Mouse (Mus musculus): ENCODE results near the gene Tnnt3. TPM values are rescaled to one million over a fixed set of nuclear protein-coding genes. Genes with fewer than 3 reads are reported as not detected.

Tnnt3 gene
- polyA plus RNA-seq, 1 experiment from 2014 or later = 5.8 TPM

DNA sequence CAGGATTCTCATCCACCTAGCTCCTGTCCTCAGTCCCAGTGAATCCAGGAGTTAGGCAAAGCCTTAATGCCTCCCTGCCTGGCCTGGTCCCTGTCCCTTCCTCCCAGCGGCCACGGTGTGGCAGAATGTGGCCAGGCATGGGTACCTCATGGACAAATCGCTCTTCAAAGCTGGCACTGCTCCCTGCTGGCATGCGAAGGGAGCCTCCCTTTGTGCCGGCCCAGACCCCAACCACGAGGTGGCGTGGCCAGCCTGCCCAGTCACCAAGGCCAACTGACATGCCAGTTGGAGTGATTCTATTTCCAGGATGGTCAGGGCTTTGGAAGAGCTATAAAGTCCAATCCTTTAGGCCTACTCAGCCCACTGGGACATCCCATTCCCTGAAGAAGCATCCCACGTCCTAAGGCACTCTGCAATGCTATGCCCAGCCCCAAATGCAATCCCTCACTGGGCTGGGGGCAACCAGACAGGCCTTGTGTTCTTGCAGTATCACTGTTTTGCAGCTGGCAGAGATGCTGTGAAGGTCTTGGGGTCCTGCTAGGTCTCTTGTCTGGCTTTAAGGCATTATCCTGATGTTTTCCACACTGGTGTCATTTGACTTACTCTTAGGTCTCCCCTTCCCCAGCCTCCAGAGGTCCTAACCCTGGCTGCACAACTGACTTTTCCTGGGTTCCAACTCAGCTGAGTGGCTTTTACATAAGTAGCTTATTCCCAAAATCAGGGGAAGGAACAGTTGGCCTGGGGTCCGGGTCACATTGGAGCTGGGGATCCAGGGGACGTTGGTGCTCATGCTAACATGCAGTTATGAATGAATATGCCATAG, 51.5 kb downstream of the Tnnt3 start:
- no peaks in the 10 kb centered on the region for H3K9me3 ChIP-seq (ENCODE audit: control insufficient read depth, low read length)
- H3K27me3 ChIP-seq (ENCODE audit: control insufficient read depth, insufficient read depth, low read length) = no peaks in the 10 kb centered on the region
- H3K36me3 ChIP-seq (ENCODE audit: control insufficient read depth, insufficient read depth, low read length) = no peaks in the 10 kb centered on the region
- H3K4me1 ChIP-seq (ENCODE audit: control insufficient read depth in 2 of 2, insufficient read depth in 2 of 2, low read length in 2 of 2) = peaks cover 39 to 56% of the 10 kb centered on the region in 2 experiments
- H3K4me3 ChIP-seq (ENCODE audit: control insufficient read depth in 1 of 2, insufficient read depth in 1 of 2, low read depth in 1 of 2, low read length in 2 of 2) = no peak overlapping the region
- H3K4me2 ChIP-seq (ENCODE audit: low read length) = no peak overlapping the region
- ATAC-seq (ENCODE audit: insufficient number of reproducible peaks, insufficient read depth, low FRiP score, low read depth) = no peak
- H3K9ac ChIP-seq (ENCODE audit: low read length) = no peak overlapping the region
- 0 out of 4 replicates have a peak overlapping the region, but pooled peaks of 1 of the 2 experiments have one; percentile 2 for H3K27ac ChIP-seq (replicated peaks in 1 of 2; ENCODE audit: control insufficient read depth in 1 of 2, insufficient read depth in 1 of 2, low read depth in 2 of 2, low read length in 2 of 2)
- 78% methylated on average over 10 of the region's 10 CpGs for WGBS

DNA sequence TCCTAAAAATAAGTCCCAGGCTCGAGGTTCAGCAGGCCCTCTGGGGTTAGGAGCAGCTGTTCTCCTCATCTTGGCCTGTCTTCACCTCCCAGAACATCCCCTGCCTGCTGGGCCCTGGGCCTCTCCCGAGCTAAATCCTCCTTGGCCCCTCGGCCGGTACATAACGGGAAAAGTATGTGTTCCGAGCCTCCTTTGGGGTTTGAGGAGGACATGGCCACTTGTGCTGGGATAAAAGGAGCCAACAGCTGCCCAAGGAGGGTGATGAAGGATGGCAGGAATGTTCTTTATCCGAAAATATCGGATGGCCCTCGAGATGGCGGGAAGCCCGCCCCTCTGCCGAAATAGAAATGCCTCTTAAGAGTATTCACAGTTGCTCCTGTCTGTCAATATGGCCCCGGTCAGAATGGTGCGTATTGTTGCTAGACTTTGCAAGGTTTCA, 52.3 kb downstream of the Tnnt3 start:
- peak overlapping the region; percentile 52 for H3K9ac ChIP-seq (ENCODE audit: low read length)

DNA sequence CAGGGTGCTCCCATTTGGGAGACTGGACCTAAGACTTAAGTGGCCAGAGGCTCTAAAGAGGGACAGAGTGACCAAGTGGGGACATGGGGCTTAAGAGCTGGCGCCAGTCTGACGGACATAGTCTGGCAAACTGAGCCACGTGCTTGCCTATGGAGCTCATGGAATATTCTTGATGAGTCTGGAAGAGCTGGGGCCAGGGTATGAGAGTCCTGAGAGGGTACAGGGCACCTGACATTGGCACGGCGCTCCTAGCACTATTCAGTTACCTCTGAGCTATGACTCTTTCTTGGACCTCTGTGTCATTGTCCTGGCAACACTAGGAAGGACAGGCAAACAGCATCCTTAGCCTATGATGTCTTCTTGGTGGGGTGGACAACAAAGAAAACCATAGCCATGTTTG, 53.1 kb downstream of the Tnnt3 start:
- H3K4me2 ChIP-seq (ENCODE audit: low read length) = no peak overlapping the region
- H3K27me3 ChIP-seq (ENCODE audit: control insufficient read depth, insufficient read depth, low read length) = no peaks in the 10 kb centered on the region
- H3K36me3 ChIP-seq (ENCODE audit: control insufficient read depth, insufficient read depth, low read length) = no peaks in the 10 kb centered on the region
- H3K27ac ChIP-seq (replicated peaks in 1 of 2; ENCODE audit: control insufficient read depth in 1 of 2, insufficient read depth in 1 of 2, low read depth in 2 of 2, low read length in 2 of 2) = no peak overlapping the region
- WGBS = 82% methylated on average over 5 of the region's 5 CpGs
- no peak overlapping the region for H3K4me3 ChIP-seq (ENCODE audit: control insufficient read depth in 1 of 2, insufficient read depth in 1 of 2, low read depth in 1 of 2, low read length in 2 of 2)
- H3K9me3 ChIP-seq (ENCODE audit: control insufficient read depth, low read length) = no peaks in the 10 kb centered on the region
- H3K9ac ChIP-seq (ENCODE audit: low read length) = no peak overlapping the region
- H3K4me1 ChIP-seq (ENCODE audit: control insufficient read depth in 2 of 2, insufficient read depth in 2 of 2, low read length in 2 of 2) = peaks cover 44 to 56% of the 10 kb centered on the region in 2 experiments
- ATAC-seq (ENCODE audit: insufficient number of reproducible peaks, insufficient read depth, low FRiP score, low read depth) = no peak

More for the DNA sequence above, 52.3 kb downstream of the Tnnt3 start:
- no peak overlapping the region for H3K4me2 ChIP-seq (ENCODE audit: low read length)
- no peaks in the 10 kb centered on the region for H3K9me3 ChIP-seq (ENCODE audit: control insufficient read depth, low read length)
- peaks cover 44 to 56% of the 10 kb centered on the region in 2 experiments for H3K4me1 ChIP-seq (ENCODE audit: control insufficient read depth in 2 of 2, insufficient read depth in 2 of 2, low read length in 2 of 2)
- 0 out of 4 replicates have a peak overlapping the region, but pooled peaks of 1 of the 2 experiments have one; percentile 2 for H3K27ac ChIP-seq (replicated peaks in 1 of 2; ENCODE audit: control insufficient read depth in 1 of 2, insufficient read depth in 1 of 2, low read depth in 2 of 2, low read length in 2 of 2)
- no peaks in the 10 kb centered on the region for H3K36me3 ChIP-seq (ENCODE audit: control insufficient read depth, insufficient read depth, low read length)
- no peak for ATAC-seq (ENCODE audit: insufficient number of reproducible peaks, insufficient read depth, low FRiP score, low read depth)
- H3K27me3 ChIP-seq (ENCODE audit: control insufficient read depth, insufficient read depth, low read length) = no peaks in the 10 kb centered on the region
- WGBS = 33% methylated on average over 14 of the region's 14 CpGs
- no peak overlapping the region for H3K4me3 ChIP-seq (ENCODE audit: control insufficient read depth in 1 of 2, insufficient read depth in 1 of 2, low read depth in 1 of 2, low read length in 2 of 2)

DNA sequence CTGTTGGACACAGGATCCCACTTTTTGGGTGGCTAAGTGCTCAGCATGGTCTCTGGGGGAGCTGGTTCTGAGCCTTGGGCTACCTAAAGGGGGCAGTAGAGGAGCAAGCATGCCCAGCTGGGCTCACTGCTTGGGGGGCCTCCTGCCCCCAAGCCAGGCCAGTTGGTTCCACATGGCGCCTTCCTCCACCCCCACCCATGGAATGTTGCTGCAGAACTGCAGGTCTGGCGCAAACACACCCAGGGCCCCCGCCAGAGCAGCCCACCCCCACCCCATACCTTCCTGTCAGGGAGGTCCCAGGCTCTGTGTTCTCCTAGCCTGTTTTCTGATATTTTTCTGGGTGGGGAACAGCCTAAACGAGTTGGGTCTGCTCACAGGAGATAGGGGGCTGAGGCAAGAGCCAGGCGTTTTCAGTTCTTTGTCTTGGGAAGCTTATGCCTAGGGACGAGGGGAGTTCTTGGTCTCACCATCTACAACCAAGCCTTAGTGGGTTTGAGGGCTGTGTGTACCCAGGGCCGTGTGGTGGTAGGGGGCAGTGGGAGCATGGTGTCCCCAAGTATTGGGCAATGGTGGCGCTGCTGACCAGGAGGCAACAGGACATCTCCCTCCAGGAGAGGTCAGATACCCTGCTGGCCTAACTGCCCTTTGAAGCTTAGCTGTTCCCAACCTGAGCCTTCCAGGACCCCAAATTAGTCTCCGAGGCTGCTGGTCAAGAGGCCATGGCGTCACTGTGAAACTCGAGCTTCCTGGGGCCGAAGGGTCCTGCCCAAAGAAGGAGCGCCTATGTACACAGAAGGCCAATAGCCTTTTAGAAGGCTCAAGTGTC, 54.2 kb downstream of the Tnnt3 start:
- peak overlapping the region; percentile 51; the same call in 1 of the 2 replicates for H3K9ac ChIP-seq (ENCODE audit: low read length)
- peak; percentile 57; the same call in 1 of the 2 replicates for ATAC-seq (ENCODE audit: insufficient number of reproducible peaks, insufficient read depth, low FRiP score, low read depth)

DNA sequence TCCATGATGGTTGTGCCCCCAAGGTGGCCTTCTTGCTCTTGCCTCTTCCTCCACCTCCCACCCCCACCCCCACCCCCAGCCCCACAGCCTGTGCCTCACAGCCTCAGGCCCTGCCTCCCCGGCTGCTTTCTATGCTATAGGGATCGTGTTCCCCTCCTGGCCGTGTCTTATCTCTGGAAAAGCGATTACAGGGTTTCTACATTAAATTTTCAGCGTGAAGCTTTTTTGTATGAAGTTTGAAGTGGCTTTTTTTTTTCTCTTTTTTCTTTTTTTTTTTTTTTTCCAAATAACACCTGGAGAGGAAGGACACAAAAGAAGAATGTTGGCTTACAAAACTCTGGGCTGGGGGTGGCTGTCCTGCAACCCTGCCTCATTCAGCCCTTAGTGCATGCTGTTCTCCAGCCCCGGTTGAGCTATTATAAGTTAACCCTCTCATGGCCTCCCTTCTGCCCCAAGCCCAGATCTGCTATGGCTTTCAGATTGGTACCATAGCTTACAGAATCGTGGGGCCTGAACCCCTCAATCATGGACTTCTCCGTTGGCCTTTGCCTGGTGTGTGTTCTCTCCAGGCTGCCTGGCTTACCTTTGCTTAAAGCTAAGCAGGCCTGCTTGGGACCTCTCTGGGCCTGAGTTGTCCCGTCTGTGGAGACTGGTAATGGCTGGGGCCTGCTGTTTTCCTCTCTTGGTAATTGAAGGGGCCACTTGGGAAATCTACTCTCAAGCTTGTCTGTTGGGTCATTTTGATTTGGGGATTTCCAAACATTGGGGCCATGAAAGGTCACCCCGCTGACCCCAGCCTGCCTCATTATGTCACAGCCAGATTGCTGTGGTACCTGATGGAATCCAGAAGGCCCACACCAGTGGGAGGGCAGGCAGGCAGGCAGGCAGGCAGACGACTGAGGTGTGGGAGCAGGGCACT, 55.0 kb downstream of the Tnnt3 start:
- Histone ChIP-seq H3K4me3 (ENCODE audit: control insufficient read depth in 1 of 2, insufficient read depth in 1 of 2, low read depth in 1 of 2, low read length in 2 of 2) (no peak overlapping the region), H3K9me3 (ENCODE audit: control insufficient read depth, low read length) (no peaks in the 10 kb centered on the region), H3K27me3 (ENCODE audit: control insufficient read depth, insufficient read depth, low read length) (no peaks in the 10 kb centered on the region), H3K36me3 (ENCODE audit: control insufficient read depth, insufficient read depth, low read length) (no peaks in the 10 kb centered on the region), H3K4me1 (ENCODE audit: control insufficient read depth in 2 of 2, insufficient read depth in 2 of 2, low read length in 2 of 2) (peaks cover 45 to 55% of the 10 kb centered on the region in 2 experiments), H3K4me2 (ENCODE audit: low read length) (0 out of 2 replicates have a peak overlapping the region, but pooled peaks have one; percentile 3), H3K9ac (ENCODE audit: low read length) (peak overlapping the region; percentile 51; the same call in 1 of the 2 replicates), H3K27ac (replicated peaks in 1 of 2; ENCODE audit: control insufficient read depth in 1 of 2, insufficient read depth in 1 of 2, low read depth in 2 of 2, low read length in 2 of 2) (peak overlapping the region; percentile 91 to 92)
- 21% methylated on average over 11 of the region's 11 CpGs for WGBS
- no peak for ATAC-seq (ENCODE audit: insufficient number of reproducible peaks, insufficient read depth, low FRiP score, low read depth)

More for the DNA sequence above, 54.2 kb downstream of the Tnnt3 start:
- Histone ChIP-seq H3K27ac (replicated peaks in 1 of 2; ENCODE audit: control insufficient read depth in 1 of 2, insufficient read depth in 1 of 2, low read depth in 2 of 2, low read length in 2 of 2) (peak overlapping the region; percentile 91 to 92), H3K4me2 (ENCODE audit: low read length) (0 out of 2 replicates have a peak overlapping the region, but pooled peaks have one; percentile 3), H3K27me3 (ENCODE audit: control insufficient read depth, insufficient read depth, low read length) (no peaks in the 10 kb centered on the region), H3K4me3 (ENCODE audit: control insufficient read depth in 1 of 2, insufficient read depth in 1 of 2, low read depth in 1 of 2, low read length in 2 of 2) (no peak overlapping the region), H3K36me3 (ENCODE audit: control insufficient read depth, insufficient read depth, low read length) (no peaks in the 10 kb centered on the region), H3K9me3 (ENCODE audit: control insufficient read depth, low read length) (no peaks in the 10 kb centered on the region), H3K4me1 (ENCODE audit: control insufficient read depth in 2 of 2, insufficient read depth in 2 of 2, low read length in 2 of 2) (peaks cover 45 to 56% of the 10 kb centered on the region in 2 experiments)
- 31% methylated on average over 13 of the region's 13 CpGs for WGBS

DNA sequence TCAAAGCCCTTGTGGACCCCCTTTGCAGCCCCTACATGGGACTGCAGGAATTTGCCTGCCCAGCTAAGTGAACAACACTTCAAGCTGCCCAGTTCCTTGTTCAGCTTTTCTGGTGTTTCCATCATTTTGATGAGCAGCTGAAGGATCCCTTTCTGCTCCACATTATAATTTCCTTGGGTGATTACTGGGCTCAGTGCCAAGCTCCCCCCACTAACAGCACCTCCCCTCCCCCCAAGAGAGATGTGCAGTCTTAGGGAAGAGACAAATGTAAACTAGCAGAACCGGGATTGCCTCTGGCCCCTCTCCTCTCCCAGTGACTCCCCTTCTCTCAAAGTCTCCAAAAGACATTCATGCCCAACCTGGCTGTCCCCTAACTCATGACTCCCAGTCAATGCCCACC, 56.0 kb downstream of the Tnnt3 start:
- H3K27ac ChIP-seq (replicated peaks in 1 of 2; ENCODE audit: control insufficient read depth in 1 of 2, insufficient read depth in 1 of 2, low read depth in 2 of 2, low read length in 2 of 2) = peak overlapping the region in 1 of 2 experiments; percentile 91; a peak in 2 of 4 replicates
- 37% methylated on average over 1 of the region's 1 CpGs for WGBS
- no peak overlapping the region for H3K4me3 ChIP-seq (ENCODE audit: control insufficient read depth in 1 of 2, insufficient read depth in 1 of 2, low read depth in 1 of 2, low read length in 2 of 2)
- no peaks in the 10 kb centered on the region for H3K27me3 ChIP-seq (ENCODE audit: control insufficient read depth, insufficient read depth, low read length)
- H3K4me1 ChIP-seq (ENCODE audit: control insufficient read depth in 2 of 2, insufficient read depth in 2 of 2, low read length in 2 of 2) = peaks cover 45 to 55% of the 10 kb centered on the region in 2 experiments
- no peak overlapping the region; the same call in 1 of the 2 replicates for H3K9ac ChIP-seq (ENCODE audit: low read length)
- H3K9me3 ChIP-seq (ENCODE audit: control insufficient read depth, low read length) = no peaks in the 10 kb centered on the region
- H3K36me3 ChIP-seq (ENCODE audit: control insufficient read depth, insufficient read depth, low read length) = no peaks in the 10 kb centered on the region
- no peak for ATAC-seq (ENCODE audit: insufficient number of reproducible peaks, insufficient read depth, low FRiP score, low read depth)
- H3K4me2 ChIP-seq (ENCODE audit: low read length) = no peak overlapping the region

Data from heart, embryonic 14.5 days (tissue).